Mouse (Mus musculus) brain, embryonic 14.5 days (tissue): ENCODE results near the gene Kmt2e.

Experiments
- CTCF ChIP-seq: fragments of 200-500 bp; IDR thresholded peaks from 2 replicates; pipeline ENCODE4 v1.5.1; 2012; ENCODE audit warnings: inconsistent platforms, mild to moderate bottlenecking, moderate library complexity, borderline replicate concordance; ENCODE audit not compliant: insufficient read depth, insufficient read length; ENCODE audit errors: extremely low read depth
- POLR2A ChIP-seq: fragments of 200-500 bp; IDR thresholded peaks from 2 replicates; pipeline ENCODE4 v1.6.1; 2012; ENCODE audit warnings: mild to moderate bottlenecking, inconsistent platforms, borderline replicate concordance; ENCODE audit not compliant: poor library complexity, insufficient read depth, insufficient read length, severe bottlenecking; ENCODE audit errors: extremely low read depth

DNA sequence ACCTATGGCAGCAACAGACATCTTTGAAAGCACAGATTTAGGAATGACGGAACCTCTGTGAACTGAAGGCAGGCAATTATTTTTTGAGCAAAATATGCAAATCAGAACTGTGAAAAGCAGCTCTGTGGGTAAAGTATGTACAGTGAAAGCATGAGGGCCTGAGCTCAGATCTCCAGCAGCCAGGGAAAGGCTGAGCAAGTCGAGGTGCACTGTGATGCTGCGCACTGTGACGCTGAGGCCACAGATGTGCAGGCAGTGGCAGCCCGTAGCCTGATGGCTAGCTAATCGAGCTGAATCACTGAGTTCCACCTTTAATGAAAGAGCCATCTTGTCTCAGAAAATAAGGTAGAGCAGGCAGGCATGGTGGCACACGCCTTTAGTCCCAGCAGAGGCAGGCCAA is 101.5 kb downstream of the Kmt2e start:
- TF ChIP-seq POLR2A: no peak
- no peak for TF ChIP-seq CTCF
